Mouse (Mus musculus): ENCODE measurements around the gene Ndufv3.

DNA sequence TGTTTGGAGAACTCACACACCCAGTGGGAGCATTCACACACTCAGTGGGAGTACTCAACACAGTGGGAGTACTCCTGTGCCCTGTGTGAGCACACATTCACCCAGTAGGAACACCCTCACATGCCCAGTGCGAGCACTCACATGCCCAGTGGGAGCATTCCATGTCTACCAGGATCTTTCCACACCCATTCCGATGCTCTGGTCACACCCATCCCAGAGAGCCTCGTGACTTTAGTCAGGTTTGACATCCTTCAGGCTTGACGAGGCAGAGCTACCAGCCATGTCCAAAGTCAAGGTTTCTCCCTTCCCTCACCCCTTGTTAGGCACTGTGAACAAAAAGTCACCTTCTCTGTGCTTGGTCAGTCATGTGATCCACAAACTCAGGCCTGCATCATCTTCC lies 15.4 kb downstream of the Ndufv3 start:
- no peak for TF ChIP-seq CTCF (IDR thresholded peaks at IDR 0.05; ENCODE audit: borderline replicate concordance, insufficient read depth, low read depth, low read length)
- no peak for TF ChIP-seq POLR2A (IDR thresholded peaks at IDR 0.05; ENCODE audit: borderline replicate concordance, insufficient read depth, low read length)

Measured in cerebellum, adult 2 months (tissue).